Mouse (Mus musculus) stomach, postnatal 0 days (tissue): Measurements from ENCODE around the gene Sesn2.

ENCODE experiments used
- CTCF ChIP-seq: IDR thresholded peaks from 2 replicates; pipeline ENCODE4 v1.5.1; 2016; ENCODE audit warnings: antibody characterized with exemption, low read depth, mild to moderate bottlenecking, moderate library complexity
- EP300 ChIP-seq: optimal IDR thresholded peaks from 2 replicates; pipeline ENCODE3; 2016; ENCODE audit warnings: antibody characterized with exemption

- TF ChIP-seq CTCF: no peak
- TF ChIP-seq EP300: no peak
Observed at GRCm38 (mm10) chr4:132532496-132532895, 22.2 kb upstream of the Sesn2 start.
